Mouse (Mus musculus) retina, adult 2 months (tissue): ENCODE data around the gene Qrfp.

Source experiments
- DNase-seq: peaks from one replicate; pipeline ENCODE4 v3.0.0-alpha.2; 2012; ENCODE audit warnings: low read depth, low spot score

Gene Qrfp

DNA sequence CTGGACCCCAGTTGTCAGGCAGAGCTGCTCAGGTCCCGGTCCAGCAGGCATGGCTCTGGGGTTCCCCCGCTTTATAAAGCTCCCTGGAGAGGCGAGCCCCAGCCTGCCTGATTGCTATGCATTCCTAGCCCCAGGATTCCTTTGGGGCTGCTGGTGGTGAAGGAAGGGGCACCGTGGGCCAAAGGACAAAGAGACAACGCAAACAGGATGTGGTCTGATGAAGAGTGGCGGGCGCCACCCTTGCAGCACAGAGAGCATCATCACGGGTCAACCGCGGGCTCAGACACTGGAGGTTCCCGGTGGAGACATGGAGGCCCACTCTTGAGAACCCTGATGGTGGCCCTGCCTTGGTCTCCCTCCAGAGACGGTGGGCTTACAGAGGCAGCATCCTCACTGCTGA is at the start of gene Qrfp:
Gene Qrfp (minus strand): TSS at position 137 of the 400 bp plus-strand sequence.
- DNase-seq = no peak

DNA sequence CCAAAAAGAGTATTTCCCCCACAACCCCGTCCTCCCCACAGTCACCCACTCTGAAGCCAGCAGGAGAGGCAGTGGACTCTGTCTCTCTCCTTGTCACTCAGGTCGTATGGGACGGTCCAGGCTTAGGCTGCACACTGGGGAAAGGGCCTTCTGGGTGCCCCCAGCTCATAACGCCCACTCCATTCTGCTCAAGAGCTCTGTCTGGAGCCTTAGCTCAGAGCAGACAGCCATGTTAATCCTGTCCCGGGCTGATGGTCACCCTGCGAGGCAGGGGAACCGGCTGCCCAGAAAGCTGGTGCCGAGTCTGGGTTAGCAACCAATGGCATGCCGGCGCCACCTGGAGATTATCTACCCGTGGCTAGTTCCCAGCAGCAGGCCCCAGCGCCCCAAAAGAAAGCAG is 48.1 kb upstream of the Qrfp start:
- no peak for DNase-seq

DNA sequence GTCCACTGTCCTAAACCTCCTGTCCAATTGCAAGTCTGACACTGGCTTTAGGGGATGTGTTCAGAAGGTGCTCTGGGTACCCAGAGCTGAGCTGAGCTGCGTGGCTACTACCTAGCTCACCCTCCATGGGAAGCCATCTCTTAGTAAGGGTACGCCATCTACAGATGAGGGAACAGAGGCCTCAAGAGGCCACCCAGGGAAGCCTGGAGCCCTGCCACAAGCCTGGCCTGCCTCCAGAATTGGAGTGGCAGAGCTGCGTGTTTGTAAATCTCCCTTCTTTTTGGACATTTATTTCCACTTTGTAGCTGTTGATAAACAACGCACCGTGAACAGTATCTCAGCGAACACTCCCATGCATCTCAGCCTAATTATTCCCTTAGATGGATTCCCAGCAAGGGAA is 46.8 kb upstream of the Qrfp start:
- no peak for DNase-seq

DNA sequence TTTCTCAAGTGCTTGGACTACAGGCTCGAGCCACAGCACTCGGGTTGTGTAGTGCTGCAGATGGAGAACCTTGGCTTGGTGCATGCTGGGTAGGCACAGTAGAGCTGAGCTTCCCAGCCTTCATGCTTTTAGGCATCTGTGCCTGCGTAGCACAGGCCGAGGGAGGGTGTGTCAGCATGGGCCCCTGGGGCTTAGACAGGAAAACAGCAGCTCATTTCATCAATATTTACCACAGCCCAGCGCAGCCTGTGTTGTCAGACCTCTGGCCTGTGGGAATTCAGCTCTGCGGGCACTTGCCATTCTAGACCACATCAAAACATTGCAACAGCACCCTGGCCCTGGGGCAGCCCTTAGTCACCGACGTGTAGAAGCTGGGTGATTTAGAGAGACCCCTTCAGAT is 45.6 kb upstream of the Qrfp start:
- no peak for DNase-seq

DNA sequence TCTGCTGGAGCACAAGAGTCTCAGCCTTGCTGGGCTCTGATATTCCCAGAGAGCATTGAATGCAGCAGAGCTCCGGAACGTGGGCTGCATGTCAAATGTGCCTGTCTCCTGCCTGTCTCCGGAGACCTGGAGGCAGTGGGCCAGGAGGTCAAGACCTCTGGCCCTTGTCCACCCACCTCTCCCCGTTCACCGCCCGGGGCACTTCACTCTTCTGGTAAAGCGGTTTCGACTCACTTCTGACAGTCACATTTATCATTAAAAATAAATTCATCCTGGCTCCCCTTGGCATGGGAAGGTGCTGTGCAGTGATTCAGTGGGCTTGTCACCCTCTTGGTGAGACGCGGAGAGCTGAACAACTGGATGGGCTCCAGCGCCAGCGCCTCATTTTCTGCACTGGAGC is 39.8 kb upstream of the Qrfp start:
- DNase-seq = no peak

DNA sequence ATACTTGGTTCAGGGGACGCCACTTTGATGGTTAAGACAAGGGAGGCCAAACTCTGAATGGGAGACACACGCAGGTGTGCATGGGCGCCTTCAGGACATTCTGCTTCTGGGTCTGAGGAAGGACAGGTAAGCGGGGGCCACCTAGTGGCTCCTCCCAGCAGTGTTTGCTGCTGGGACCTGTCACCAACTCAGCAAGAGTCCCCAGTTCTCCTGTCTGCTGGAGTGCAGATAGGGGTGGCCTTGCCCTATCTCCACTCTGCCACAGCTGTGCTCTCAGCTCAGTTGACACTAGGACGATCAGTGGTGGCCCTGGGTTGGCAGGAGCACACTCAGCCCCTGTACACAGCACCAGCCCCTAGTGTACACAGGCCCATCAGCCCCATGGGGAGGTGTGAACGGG is 37.5 kb upstream of the Qrfp start:
- no peak for DNase-seq

DNA sequence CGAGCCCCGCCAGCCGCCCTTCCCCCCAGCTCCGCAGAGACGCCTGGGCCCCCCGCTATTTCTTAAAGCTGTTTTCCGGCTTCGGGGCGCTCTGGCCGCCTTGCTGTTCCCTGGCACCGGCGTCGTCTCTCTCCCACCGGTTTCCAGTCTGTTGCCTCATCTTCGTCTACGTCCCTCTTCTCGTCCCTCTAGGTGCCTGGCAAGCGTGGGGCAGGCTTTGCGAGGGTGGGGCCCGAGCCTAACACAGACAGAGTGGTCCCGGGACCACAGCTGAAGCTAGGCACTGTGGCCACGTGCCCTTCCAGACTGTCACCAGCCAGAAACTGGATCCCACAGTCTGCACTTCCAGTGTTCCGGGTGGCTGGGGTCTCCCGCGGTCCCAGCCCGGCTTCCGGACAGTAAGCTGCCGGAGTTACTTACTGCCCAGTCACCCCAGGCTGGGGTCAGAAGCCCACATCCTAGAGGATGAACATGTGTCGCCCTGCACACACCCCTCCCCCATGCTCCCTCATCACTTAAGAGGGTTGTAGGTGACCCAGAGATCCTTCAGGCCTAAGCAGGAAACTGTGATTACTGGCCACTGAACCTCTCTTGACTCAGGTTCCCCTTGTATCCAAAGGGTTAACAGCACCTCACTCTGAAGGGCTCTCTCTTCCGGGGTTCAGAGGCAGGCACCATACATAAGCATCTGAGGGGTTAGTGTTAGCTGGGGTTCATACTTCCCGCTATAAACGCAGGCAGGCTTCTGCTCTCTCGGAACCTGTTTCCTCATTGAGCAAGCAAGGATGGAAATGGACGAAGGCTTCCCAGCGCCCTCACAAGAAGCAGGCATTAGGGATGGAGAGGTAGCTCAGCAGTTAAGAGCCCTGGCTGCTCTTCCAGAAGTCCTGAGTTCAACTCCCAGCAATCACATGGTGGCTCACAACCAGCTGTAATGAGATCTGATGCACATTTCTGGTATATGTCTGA is 36.6 kb upstream of the Qrfp start:
- no peak for DNase-seq

DNA sequence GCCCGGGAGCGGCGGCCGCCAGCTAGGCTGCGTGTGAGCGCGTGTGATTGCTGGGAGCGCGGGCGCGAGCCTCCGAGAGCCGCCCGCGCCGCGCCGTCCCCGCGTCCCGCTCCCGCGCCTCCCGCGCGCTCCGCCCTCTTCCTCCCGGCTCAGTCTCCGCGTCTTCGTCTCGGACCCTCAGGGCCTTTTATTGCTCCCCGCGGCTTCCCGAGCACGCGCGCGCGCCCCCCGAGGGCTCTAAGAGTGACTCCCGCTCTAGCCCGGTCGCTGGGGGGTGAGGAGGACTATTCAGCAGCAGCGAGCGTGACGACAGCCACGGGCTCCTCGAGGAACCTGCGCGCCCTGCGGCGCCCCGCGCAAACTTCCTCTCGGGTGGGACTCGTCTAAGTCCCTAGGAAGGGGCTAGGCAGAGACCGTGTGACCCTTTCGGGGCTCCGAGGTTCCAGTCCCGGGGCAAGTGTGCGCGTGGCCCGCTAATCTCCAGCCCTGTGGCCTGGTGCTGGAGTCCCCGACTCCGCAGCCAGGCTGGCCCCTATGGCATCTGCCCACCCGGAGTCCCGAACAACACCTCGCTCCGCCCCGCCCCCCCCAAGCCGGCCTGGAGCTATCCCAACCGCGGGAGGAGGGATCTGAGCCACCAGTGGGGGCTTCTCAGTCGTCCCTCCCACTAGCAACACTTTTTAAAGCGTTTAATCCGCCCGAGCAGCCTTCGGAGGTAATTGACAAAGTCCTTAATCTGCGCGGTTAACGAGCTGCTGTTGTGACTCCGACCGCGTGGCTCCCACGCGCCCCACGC is 35.7 kb upstream of the Qrfp start, which contains the start of gene Fibcd1:
Gene Fibcd1 (minus strand): TSS at position 110 of the 796 bp plus-strand sequence.
- no peak for DNase-seq

DNA sequence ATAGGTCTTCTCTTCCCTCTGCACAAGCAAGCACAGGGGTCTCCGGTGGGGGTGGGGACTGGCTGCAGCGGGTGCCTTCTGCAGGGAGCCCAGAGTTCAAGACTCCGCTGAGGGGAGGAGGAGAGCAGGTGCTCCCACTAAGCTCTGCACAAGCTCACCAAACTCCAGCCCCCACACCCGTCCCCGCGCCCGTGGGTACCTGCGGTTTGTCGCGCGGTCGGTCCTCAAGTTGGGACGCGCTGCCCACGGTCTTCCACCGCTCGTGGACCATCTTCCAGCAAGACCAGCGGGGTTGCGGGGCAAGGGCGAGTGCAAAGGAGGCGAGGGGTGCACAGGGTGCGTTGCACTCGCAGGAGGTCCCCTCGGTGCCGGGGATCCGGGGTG is 35.1 kb upstream of the Qrfp start:
- no peak for DNase-seq

DNA sequence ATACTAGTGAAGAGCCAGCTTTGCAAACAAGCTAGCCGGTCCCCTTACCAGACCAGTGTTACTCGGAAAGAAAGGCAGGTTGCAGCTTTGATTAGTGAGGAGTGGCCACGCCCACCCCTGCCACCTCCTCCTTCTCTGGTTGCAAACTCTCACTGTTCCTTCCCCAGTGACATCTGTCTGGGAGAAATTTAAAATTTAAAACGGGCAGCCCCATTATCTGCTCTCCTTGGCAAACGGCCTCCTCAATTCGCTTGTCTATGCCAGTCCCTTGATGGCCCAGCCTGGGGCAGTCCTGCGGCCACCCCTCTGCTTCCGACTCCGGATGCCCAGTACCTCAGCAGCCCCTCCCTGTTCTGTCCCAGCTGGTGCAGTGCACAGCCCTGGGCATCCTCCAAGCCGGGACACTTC is 34.4 kb upstream of the Qrfp start:
- no peak for DNase-seq

DNA sequence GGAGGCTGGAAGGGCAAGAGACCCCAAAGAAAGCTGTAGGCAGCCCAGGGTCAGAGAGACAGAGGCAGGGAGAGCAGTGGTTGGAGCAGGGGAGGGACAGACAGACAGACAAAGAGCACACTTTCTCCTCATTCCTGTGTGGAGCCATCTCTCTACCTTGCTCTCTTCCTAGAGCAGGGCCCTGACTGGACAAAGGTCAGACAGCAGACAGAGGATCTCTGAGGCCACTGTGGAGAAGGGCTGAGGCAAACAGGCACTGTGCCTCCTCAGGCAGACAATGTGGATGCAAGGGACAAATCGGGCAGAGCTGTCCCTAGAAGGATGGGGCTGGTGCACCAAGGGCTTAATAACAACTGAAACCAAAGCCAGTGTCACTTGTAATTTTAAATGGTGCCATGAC is 28.5 kb upstream of the Qrfp start:
- no peak for DNase-seq

DNA sequence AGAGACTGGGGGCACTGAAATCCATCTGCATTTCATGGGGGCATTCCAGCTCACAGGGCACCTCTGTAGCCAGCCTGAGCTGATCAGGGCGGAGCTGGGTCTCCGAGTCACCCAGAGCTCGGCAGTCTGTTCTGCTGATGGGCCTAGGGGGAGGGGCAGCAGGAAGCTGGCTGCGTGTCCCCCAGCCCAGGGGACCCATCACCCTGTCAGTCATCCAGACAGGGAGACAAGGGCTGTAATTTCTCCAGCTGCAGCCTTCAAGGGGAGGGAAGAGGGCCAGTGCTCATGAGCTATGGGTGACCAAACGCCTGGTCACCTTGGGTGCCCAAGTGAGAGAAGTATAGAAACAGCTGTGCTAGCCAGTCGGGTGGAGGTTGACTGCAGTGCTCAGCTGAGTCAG is 26.6 kb upstream of the Qrfp start:
- no peak for DNase-seq

DNA sequence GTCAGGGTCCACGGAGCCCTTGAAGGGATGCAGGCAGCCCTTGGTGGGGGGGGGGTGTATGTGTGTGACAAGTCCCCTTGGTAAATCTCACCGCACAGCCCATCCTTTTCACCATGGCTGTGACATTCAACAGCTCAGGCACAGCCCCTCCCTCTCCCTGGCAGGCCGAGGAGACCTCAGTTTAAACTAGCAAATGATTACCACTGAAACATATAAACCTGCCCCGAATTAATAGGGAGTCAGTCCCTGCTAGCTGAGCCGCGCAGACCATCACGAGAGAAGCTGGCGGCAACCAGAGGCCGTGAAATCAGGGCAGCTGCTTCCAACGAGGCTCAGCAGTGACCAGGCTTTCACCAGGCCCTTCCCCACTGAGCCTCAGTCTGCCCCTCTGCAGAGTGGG is 25.7 kb upstream of the Qrfp start:
- no peak for DNase-seq

DNA sequence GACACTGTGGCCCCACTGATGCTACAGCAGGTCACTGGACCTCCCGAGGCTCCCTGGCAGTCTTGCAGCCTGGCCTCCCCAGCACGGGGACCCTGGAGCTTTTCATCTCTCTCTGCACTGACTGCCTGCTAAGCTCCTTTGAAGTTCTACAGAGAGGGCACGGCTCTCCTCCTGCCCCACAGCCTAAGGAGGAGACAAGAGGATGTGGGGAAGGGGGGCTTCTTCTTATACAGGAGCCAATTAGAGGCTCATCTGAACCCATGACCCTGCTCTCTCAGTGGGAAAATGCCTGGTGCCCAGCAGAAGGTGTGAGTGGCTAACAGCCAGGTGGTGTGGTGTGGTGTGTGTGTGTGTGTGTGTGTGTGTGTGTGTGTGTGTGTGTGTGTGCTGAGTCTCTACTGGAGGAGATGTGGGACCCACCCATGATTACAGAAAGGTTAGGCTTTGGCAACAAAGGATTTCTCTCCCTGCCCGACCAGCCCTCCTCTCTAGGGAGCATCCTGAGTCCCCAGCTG is 18.0 kb upstream of the Qrfp start:
- DNase-seq = no peak

DNA sequence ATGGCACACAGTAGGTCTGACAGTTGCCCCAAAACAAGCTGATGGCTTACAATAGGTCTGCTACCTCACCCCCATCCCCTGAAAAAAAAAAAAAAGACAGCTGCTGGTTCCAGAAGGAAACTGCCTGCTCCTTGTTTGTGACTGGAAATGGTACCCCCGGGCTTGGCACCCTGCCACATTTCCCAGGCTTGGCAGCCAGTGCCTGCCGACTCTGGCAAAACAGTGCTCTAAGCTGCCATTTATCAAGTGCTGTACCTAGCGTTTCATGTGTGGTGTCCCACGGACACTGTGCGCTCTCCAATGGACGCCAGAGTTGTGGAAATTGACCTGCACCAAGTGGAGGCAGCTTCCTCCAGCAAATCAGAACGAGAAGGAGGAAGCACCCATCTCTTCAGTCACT is 17.5 kb upstream of the Qrfp start:
- no peak for DNase-seq

DNA sequence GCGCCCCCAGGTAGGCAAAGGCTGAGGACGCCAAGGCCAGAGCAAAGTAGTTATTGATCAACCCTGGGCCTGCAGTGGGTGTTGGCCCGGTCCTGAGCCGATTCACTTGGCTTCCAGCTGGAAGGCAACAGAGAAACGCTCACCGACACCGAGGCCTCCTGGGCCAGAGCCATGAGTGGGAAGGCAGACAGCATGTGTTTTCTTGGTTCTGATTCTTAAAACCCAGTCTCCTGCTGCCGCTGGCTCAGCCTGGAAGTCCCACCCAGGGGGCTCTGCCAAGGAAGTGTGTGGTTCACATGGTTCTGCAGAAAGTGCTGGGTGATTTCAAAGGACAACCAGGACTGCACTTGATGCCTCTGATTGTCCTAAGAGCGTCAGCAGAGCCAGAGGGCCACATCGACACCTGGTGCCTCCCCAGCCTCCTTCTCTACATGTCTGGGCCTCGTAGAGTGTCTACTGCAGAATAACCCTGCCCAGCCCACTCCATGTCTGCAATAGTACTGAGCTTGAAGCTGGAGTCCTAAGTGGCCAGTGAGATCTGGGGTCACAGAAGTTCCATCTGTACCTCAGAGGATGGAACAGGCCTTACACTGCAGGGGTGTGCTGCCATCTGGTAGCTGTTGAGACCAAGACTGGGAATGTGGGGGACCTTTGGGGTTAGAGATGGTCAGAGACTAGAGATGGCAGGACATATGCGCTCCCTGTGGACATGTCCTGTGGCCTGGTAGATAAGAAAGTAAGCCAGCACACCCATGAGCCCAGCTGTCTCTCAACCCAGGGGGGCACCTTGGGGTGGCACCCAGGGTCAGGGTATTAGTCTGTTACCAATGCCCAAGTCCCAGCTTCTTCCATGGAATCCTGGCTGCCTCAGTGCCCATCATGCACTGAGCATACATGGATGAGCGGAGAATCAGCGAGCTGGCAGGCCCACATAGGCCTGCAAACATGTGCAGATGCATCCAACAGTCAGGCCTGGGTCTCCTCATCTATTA is 16.0 kb upstream of the Qrfp start:
- no peak for DNase-seq

DNA sequence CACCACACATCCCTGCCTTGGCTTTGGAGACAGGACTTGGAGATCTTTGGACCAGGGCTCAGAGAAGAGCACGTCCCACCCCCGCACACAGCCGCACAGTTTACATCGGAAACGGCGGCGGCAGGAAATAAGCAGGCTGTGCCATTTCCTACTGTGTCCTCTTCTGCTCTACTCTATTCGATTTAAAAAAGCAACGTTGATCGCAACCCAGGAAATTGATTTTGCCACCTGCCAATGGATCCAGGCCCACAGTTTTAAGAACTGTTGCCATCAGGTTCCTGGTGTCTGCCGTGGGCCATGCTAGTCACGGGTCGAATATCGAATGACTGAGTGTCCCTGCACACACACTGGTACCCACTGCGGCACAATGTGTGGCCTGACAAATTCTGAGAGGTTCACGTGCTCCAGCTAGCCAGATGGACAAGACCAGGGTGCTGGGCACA is 15.1 kb upstream of the Qrfp start:
- DNase-seq = no peak

DNA sequence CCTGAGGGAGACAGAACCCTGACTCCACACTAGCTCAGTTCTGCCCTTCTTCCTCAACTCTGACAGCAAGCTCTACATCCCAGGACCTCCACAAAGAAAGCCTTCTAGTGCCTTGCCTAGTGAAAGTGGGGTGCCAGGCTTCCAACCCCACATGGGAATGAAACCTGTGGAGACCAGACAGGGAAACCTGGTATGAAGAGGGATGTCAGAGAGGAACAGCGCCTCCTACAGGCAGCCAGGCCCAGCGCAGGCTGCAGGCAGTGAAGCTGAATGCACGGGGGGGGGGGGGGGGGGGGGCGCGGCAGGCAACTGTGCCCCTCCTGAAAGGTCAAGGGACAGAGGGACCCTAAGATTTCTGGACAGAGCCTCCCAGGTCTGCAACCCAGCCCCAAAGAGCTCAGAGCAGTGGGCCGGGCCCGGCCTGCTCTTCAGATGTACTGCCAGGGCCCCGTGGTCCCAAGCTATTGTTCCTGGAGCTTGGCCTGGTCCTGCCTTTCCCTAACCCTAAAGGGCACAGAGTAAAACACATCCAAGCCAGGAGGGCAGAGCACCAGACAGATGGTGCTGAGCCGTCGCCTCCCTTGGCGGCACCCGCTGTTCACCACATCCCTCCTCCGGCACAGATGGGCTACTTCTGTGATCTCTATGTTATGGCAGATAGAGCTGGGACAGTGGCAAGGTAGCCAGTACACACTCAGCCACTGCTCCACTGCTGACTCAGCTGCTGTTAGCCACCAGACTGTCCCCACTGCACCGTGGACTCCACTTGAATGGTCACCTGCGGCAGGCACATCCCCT is 13.8 kb upstream of the Qrfp start:
- DNase-seq = no peak

DNA sequence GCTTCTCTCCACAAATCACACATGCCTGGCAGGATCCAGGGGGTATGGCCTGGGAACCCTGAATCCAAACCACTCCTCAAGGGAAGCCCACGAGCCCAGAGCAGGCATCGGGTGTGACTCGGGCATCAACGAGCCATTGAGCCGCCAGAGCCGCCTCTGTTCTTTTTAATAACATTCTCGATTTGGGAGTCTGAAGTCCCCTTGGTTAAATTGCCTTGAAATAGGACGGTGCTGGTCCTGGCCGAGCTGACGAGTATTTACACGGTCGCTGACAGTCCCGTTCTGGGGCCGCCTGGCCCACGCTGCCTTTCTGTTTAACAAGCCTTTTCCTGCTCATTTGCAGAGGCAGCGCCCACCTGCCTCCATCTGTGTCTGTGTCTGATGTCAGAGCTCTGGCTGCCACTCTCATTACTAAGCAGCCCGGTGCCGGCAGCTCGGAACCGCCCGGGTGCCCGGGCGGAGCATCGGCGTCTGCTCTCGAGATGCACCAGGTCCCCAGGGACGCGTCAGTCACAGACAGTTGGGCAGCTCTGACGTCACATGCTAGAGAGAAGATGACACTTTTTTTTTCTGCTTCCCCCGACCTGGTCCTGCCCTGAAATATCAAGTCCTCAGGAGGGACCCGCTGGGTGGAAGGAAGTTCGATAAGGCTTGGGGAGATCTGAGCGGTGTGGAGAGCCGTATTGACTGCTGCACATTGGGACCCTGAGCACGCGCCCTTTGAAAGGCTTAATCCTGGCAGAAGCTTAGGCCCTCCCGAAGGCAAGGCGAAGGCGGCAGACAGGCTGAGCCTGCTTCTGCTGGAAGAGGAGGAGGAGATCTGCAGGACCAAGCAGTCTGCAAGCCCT is 12.4 kb upstream of the Qrfp start:
- DNase-seq = no peak
